Mouse (Mus musculus) macrophage (primary cell): ENCODE results near the gene Arsa. TPM values are rescaled to one million over a fixed set of nuclear protein-coding genes. Genes with fewer than 3 reads are reported as not detected.

ENCODE experiments used
- H3K27ac ChIP-seq: fragments of 350-480 bp; formaldehyde crosslinking; 2 replicates; pipeline ENCODE4 v1.9.0; 2021
- H3K36me3 ChIP-seq: fragments of 350-480 bp; formaldehyde crosslinking; 2 replicates; pipeline ENCODE4 v1.9.0; 2021; ENCODE audit errors: inconsistent target
- H3K4me3 ChIP-seq: fragments of 350-480 bp; formaldehyde crosslinking; 2 replicates; pipeline ENCODE4 v1.9.0; 2021; ENCODE audit errors: inconsistent target
- H3K79me2 ChIP-seq: fragments of 350-480 bp; formaldehyde crosslinking; 2 replicates; pipeline ENCODE4 v1.9.0; 2021; ENCODE audit errors: inconsistent target
- WGBS: methylation state at CpG from one replicate; pipeline ENCODE4 v1.1.7; 2026; ENCODE audit warnings: inconsistent platforms; ENCODE audit not compliant: missing documents; 5-methylcytosine and 5-hydroxymethylcytosine counted together
- polyA plus RNA-seq: library from polyadenylated mRNA; stranded (reverse); fragments of 250-400 nt; gene quantifications from 3 replicates; pipeline ENCODE4 v1.2.4, GENCODE M21; 2018; ENCODE audit warnings: inconsistent platforms

The Arsa gene
- polyA plus RNA-seq, 1 experiment from 2014 or later: 20.7 TPM

DNA sequence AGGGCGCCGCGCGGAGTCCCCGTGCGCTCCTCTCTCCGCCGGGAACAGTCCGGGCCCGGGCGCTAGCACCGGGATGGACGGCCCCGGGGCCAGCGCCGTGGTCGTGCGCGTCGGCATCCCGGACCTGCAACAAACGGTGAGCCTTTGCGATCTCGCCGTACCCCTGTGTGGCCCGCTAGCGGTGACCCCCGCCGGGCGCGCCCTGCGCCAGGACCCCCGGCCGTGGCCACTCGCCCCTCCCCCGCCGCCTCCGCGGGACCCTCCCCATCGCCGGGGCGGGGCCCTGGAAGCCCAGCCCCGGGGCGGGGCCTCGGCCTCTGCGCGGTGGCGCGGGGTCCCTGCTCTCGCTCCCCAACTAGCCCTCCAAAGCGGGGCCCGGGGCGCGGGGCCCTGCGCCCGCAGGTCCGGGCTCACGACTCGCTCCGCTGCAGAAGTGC lies 22.6 kb upstream of the Arsa start:
- Histone ChIP-seq H3K4me3 (no peak overlapping the region), H3K79me2 (no peaks in the 10 kb centered on the region), H3K36me3 (no peaks in the 10 kb centered on the region), H3K27ac (no peak overlapping the region)
- WGBS: 1% methylated on average over 60 of the region's 60 CpGs

DNA sequence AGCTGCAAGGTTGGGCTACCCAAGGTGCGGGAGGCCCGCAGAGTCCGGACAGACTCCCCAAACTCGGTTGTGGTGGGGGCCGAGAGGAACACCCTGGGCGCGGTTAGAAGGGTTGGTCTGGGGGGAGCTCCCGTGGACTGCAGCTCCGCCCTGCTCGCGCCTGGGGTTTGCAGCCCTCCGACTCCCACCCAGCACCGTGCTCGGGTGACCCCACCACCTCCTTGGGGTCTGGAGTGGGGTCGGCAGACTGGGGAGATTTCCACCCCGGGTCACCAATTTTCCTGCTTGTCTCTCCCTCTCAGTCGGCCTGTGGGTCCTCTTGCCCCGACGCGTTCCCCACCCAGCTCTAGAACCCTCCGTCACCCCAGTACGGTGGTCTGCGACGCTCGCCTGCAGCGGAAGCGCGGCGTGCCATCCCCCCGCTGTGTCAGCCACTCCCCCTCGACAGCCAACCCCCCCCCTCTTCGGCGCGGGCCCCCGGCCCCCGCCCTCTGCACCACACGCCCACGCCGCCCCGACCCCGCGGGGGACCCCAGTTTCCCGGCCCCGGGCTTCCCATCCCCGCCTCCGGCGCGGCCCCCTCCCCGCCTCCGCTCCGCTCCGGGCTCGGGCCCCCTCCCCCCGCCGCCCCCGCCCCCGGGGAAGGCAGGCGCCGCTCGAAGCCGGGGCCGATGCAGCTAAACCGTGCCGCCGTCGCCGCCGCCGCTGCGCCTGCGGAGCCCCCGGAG lies 21.9 kb upstream of the Arsa start, which contains the start of gene Shank3:
Shank3 (plus strand) TSS at position 663 of the 728 bp plus-strand sequence.
- no peaks in the 10 kb centered on the region for H3K36me3 ChIP-seq
- no peaks in the 10 kb centered on the region for H3K79me2 ChIP-seq
- H3K4me3 ChIP-seq: no peak within 1 kb of the TSS
- no peak within 1 kb of the TSS for H3K27ac ChIP-seq
- WGBS: under 1% methylated on average over 59 of the region's 72 CpGs

DNA sequence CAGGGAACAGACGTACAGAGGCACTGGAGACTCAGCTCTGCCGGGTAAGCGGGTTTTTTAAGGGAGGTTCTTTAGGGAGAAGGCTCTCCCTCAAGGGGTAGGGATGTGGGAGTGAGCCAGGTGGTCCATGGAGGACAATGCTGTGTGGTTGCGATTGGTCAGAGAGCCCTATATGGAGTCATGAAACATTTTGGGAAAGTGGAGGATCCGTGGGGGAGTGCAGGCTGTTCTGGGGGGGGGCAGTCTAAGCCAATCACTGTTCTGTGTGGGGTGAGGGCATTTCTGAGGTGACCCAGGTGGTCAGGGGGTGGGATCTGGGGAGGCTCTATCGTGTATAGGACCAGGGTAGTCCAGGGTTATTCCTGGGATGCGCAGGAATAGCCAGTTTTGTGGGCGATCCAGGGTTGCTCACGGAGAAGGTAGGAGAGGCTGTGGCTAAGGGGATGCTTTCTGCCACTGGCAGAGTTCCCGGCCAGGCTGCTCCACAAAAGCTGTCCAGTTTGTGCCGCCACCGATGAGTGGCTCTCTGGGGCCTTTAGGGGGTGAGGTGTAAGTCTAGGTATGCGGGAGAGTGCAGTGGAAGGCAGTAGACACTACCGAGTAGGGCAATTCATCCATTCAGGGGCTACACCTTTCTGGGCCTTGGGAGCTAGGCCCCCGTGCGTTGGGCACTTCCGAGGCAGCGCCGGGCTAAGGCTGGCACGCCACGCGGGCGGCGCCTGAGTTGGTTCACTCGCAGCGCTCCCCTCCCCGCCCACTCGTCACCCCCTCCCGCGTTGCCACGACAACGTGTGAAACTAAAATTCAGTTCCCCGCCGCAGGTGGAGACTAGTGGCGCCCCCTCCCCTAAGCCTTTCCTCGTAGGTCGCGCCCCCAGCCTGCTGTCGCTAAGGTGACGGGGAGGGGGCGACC lies 21.1 kb upstream of the Arsa start:
- H3K27ac ChIP-seq: no peak overlapping the region
- H3K4me3 ChIP-seq: no peak overlapping the region
- no peaks in the 10 kb centered on the region for H3K36me3 ChIP-seq
- no peaks in the 10 kb centered on the region for H3K79me2 ChIP-seq
- WGBS: 2% methylated on average over 39 of the region's 41 CpGs

DNA sequence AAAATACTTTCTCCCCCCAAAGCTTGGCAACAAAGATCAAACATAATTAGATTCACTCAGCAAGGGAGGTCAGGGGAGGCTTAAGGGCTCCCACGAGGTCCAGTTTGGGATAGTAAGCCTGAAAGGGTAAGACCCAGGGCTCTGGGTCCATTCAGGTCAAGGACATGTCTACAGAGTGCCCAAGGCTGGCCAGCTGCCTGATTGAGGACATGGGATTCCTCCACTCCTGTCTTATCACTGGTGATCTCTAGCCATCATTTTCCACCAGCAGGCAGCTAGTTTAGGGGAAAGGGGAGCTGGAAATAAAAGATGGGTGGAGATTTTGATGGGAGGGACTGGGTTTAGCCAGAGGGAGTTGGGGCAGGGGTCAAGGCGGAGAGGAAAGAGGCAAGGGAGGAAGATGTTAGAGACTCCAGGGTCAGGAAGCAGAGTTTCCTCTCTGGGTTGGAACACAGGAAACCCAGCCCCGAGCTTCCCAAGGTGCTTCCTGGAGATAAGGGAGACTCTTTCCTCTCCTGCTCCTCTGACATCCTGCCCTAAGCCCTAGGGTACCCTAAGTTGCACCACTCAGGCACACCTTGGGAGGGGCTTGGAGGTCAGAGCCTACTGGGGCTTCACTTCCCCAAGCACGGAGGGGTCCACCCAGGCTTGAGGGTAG lies 20.3 kb upstream of the Arsa start:
- H3K36me3 ChIP-seq: no peaks in the 10 kb centered on the region
- no peak overlapping the region for H3K27ac ChIP-seq
- no peaks in the 10 kb centered on the region for H3K79me2 ChIP-seq
- 6% methylated on average over 4 of the region's 4 CpGs for WGBS
- no peak overlapping the region for H3K4me3 ChIP-seq

DNA sequence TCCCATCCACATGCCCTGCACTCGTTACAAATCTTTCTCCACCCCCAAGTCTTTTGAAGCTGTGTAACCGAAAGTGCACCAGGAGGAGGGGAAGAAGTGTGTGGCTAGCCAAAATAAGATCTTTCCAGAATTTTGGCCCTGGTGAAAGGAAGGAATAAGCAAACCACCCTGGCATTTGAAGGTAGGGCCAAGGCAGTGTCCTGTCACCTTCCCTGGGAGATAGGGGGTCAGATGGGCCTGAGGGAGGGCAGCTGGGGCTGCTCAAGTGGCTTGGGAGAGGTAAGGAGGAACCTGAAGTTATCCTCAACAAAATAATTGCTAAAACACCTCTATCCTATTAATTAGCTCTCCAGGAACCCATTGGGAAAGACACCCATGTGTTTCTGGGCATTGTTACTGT lies 19.6 kb upstream of the Arsa start:
- Histone ChIP-seq H3K4me3 (no peak overlapping the region), H3K27ac (no peak overlapping the region), H3K79me2 (no peaks in the 10 kb centered on the region), H3K36me3 (no peaks in the 10 kb centered on the region)
- WGBS: 49% methylated on average over 2 of the region's 2 CpGs

DNA sequence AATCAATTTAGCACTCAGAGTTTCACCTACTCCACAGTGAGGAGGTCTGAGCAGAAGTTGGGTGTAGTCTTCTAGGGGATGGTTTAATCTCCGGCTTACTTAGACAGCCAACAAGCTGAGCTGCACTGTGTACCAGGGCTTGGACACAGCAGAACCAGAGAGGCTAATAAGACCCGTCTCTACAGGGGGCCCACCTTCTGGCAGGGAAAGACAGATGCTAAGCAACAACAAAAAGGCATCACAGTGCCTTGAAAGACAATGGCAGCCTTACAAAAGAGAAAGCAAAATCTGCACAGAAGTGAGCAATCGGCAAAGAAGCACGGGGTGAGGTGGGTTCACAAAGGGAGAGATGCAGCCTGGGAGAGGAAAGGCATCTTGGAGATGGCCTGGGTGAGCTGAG lies 18.9 kb upstream of the Arsa start:
- H3K27ac ChIP-seq: no peak overlapping the region
- no peaks in the 10 kb centered on the region for H3K79me2 ChIP-seq
- 51% methylated on average over 4 of the region's 4 CpGs for WGBS
- H3K36me3 ChIP-seq: no peaks in the 10 kb centered on the region
- H3K4me3 ChIP-seq: no peak overlapping the region

DNA sequence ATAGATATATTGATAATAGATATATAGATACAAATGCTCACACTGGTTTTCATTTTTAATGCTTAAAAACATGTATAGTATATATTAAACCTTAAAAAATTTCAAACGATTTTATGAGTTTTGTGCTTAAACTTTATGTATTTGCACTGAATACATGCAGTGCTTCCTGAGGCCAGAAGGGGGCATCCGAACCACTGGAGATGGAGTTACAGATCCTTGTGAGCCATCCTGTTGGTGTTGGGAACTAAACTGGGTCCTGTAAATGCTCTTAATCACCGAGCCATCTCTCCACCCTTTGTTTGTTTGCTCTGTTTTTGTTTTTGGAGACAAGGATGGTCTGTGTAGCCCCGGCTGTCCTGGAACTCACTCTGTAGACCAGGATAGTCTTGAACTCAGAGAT lies 17.7 kb upstream of the Arsa start:
- H3K79me2 ChIP-seq: no peaks in the 10 kb centered on the region
- no peaks in the 10 kb centered on the region for H3K36me3 ChIP-seq
- H3K4me3 ChIP-seq: no peak overlapping the region
- H3K27ac ChIP-seq: no peak overlapping the region
- WGBS: 82% methylated on average over 4 of the region's 4 CpGs

DNA sequence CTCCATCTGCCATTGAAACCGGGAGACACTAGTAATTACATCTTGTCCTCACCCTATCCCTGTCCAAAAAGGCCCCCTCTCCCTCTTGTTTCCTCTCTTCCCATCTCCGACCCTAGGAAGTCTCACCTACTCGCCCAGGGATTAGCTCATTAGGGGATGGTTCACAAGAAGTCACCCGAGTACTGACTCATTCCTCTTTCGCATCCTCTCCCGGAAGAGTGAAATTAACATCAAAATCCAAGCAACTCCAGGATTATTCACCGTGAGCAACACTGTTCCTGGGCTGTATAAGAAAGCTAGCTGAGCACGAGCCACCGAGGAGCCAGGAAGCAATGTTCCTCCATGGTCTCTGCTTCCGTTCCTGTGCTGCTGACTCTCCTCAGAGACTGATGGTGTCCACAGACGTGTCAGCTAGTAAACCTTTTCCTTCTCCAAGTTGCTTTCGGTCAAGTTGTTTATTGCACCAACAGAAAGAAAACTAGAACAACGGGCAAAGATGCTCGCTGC lies 11.4 kb upstream of the Arsa start:
- Histone ChIP-seq H3K36me3 (no peaks in the 10 kb centered on the region), H3K4me3 (no peak overlapping the region), H3K79me2 (no peaks in the 10 kb centered on the region), H3K27ac (no peak overlapping the region)
- WGBS: 76% methylated on average over 14 of the region's 14 CpGs

DNA sequence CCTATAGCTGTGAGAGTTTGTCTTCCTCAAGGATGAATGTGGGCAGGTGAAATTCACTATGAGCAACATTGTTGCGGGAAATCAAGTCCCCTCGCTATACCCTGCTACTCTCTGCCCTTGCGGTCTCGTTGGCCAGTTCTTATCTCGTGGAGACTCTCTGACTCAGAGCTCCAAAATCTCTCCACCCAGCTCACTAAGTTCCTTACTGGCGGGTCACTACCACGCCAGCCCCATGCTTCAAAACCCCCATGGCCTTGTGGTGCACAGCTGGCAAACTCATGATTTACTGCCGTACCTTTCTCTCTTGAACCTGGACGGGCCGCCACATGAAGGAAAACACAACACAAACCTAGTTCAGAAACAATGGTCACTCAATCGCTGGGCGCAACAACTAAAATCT lies 11.0 kb upstream of the Arsa start:
- Histone ChIP-seq H3K36me3 (no peaks in the 10 kb centered on the region), H3K4me3 (no peak overlapping the region), H3K79me2 (no peaks in the 10 kb centered on the region), H3K27ac (no peak overlapping the region)
- WGBS: 84% methylated on average over 12 of the region's 12 CpGs

DNA sequence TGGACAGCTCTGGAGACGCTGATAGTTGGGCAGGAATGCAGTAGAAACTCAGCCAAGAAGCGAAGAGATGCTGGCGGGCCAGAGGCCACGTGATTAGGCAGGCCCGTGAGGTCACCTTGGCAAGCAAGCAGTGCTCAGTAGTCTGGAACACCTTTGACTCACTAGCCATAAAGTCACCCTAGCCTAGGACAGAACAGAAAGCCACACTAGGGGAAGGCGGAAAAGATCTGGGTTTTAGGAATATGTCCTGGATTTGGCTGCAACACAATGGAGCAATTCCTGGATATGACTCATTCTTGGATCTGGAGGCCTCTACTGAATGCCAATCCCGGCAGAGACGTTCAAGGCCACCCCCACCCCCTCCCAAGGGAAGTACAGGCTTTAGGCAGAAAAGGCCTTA lies 3.4 kb upstream of the Arsa start:
- Histone ChIP-seq H3K36me3 (no peaks in the 10 kb centered on the region), H3K27ac (no peak overlapping the region), H3K4me3 (no peak overlapping the region), H3K79me2 (no peaks in the 10 kb centered on the region; the same call in 1 of the 2 replicates)
- 98% methylated on average over 8 of the region's 8 CpGs for WGBS

DNA sequence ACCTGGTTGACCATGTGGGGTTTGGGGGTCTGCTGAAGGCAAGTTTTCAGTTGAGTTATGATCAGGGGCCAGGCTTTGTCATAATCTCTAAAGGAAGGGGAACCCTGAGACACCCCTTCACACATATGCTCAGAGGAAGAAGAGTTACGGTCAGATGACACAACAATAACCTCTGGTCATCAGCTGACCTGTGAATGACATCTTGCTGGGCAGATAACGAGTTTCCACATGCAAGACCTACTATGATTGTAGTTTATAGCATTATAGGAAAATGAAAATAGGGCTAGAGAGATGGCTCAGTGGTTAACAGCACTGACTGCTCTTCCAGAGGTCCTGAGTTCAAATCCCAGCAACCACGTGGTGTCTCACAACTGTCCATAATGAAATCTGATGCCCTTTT lies 1.4 kb upstream of the Arsa start:
- Histone ChIP-seq H3K4me3 (no peak overlapping the region), H3K36me3 (no peaks in the 10 kb centered on the region), H3K27ac (no peak overlapping the region), H3K79me2 (no peaks in the 10 kb centered on the region; the same call in 1 of the 2 replicates)
- WGBS: 87% methylated on average over 3 of the region's 3 CpGs

DNA sequence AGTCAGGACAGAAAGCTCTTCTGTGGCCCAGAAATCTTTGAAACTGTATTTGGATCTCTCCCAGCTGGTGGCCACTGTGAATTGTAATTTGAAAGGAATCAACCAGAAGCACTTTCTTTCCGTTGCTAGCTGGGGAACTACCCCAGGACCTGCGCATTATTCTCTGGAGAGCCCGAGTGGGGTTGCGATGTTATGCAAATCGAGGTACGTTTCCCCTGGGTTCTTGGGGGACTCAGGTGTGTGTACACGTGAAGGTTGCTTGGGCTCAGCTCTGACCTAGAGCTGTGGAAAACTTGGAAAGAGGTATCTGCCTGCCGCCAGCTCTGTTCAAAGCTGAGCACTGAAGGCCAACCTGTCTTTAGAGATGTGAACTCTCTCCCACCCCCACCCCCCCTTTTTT lies 581 bp upstream of the Arsa start:
- 68% methylated on average over 8 of the region's 8 CpGs for WGBS
- Histone ChIP-seq H3K4me3 (no peak overlapping the region), H3K79me2 (no peaks in the 10 kb centered on the region; the same call in 1 of the 2 replicates), H3K27ac (no peak overlapping the region), H3K36me3 (no peaks in the 10 kb centered on the region)

DNA sequence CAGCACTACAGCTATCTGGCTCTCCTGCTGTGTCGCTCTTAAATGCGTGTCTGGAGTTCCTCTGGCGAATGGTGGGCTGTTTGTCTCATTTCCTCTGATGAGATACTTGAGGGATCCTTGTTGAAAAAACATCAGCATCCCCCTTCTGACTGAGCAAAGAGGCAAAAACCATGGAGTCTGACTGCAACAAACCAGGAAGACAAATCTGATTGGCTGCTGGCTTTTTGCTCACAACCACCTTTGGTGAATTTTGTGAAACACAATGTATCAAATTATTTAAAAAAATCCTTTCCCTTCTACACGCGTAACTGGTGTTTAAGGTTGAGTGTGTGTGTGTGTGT lies 780 bp downstream of the Arsa start:
- Histone ChIP-seq H3K79me2 (no peaks in the 10 kb centered on the region; the same call in 1 of the 2 replicates), H3K4me3 (peak overlapping the region; percentile 83), H3K27ac (peak overlapping the region; percentile 71), H3K36me3 (no peaks in the 10 kb centered on the region)
- 4% methylated on average over 5 of the region's 5 CpGs for WGBS

DNA sequence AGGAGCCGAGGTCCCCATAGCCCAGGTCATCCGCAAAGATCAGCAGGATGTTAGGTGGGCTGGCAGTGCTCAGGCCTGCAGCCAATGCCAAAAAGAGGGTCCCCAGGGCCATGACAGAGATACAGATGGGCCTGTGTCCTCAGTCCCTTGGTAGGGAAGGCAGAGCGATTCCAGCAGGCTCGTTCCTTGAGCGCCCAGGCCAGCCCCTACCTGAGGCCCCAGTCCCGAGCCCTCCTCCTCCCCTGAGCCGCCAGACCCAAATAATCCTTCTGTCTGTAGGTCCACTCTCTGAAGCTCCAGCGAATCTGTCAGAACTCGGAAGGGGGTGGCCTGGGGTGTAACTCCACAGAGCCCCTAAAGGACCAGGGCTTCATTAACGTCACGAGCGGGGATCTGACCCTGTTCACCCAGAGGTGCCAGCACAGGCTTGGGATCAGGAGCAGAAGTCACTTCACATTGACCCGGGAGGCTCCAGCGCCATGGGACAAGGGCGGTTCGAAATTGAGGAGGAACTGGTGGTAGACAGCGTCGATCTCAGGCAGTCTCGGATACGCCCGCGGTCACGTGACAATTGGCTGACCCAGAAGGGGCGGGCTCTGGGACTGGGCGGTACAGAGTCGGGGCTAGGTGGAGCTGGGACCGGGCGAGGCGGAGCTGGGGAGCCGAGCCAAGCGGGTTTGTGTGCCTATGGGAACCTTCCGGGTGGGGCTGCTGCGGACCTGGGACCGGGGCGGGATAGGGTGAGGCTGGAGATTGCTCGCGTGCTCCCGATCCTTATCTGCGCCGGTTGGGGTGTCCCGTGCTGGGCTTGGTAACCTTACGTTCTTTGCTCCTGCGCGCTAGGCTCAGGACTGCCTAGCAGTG lies 1.4 kb downstream of the Arsa start:
- 10% methylated on average over 44 of the region's 44 CpGs for WGBS
- Histone ChIP-seq H3K36me3 (no peaks in the 10 kb centered on the region), H3K4me3 (peak overlapping the region; percentile 83), H3K27ac (peak overlapping the region; percentile 71), H3K79me2 (no peaks in the 10 kb centered on the region; the same call in 1 of the 2 replicates)
